Mouse (Mus musculus): ENCODE measurements around the gene Snx33. TPM values are rescaled to one million over a fixed set of nuclear protein-coding genes. Genes with fewer than 3 reads are reported as not detected.

The Snx33 gene
- total and polyA plus RNA-seq, 3 experiments: 2.2 to 3.5 TPM; not detected in 1

- no peak for DNase-seq (ENCODE audit: low read depth, low spot score)
- TF ChIP-seq BHLHE40 (IDR thresholded peaks at IDR 0.05; ENCODE audit: borderline replicate concordance, low read depth, low read length) (no peak), TCF12 (IDR thresholded peaks at IDR 0.05; ENCODE audit: low read depth, low read length) (no peak), TBP (IDR thresholded peaks at IDR 0.05; ENCODE audit: low read depth, low read length) (peak; percentile 97)
- Histone ChIP-seq H3K4me3 (ENCODE audit: control insufficient read depth in 1 of 2, insufficient read depth in 1 of 2, low read depth in 2 of 2, low read length in 2 of 2) (peak overlapping the region; percentile 34 to 59), H3K4me1 (ENCODE audit: control insufficient read depth in 1 of 2, insufficient read depth in 2 of 2, low read length in 2 of 2) (peaks cover 0 to 4% of the 10 kb centered on the region in 2 experiments), H3K36me3 (ENCODE audit: control insufficient read depth in 1 of 2, insufficient read depth in 2 of 2, low read length in 2 of 2) (peaks cover 0 to 20% of the 10 kb centered on the region in 2 experiments; a peak in 2 of 4 replicates), H3K9ac (ENCODE audit: control insufficient read depth, low read depth, low read length, poor library complexity, severe bottlenecking) (peak overlapping the region; percentile 66), H3K27me3 (ENCODE audit: control insufficient read depth in 1 of 2, insufficient read depth in 2 of 2, low read length in 2 of 2) (no peaks in the 10 kb centered on the region), H3K9me3 (replicated peaks; ENCODE audit: insufficient read depth, low read length) (no peaks in the 10 kb centered on the region), H3K79me2 (ENCODE audit: control insufficient read depth, insufficient read depth, low read length, poor library complexity) (peaks cover 23% of the 10 kb centered on the region), H3K27ac (ENCODE audit: control insufficient read depth, low read depth, low read length) (peak overlapping the region; percentile 80)
These were observed 8.7 kb upstream of the Snx33 start for GRCm38 (mm10) chr9:56936861-56937222.

GRCm38 (mm10) chr9:56930556-56930955 is 2.4 kb upstream of the Snx33 start:
- Histone ChIP-seq H3K27ac (ENCODE audit: control insufficient read depth, low read depth, low read length) (no peak overlapping the region), H3K4me3 (ENCODE audit: control insufficient read depth in 1 of 2, insufficient read depth in 1 of 2, low read depth in 2 of 2, low read length in 2 of 2) (no peak overlapping the region), H3K36me3 (ENCODE audit: control insufficient read depth in 1 of 2, insufficient read depth in 2 of 2, low read length in 2 of 2) (peaks cover 0 to 4% of the 10 kb centered on the region in 2 experiments; a peak in 2 of 4 replicates), H3K4me1 (ENCODE audit: control insufficient read depth in 1 of 2, insufficient read depth in 2 of 2, low read length in 2 of 2) (peaks cover 0 to 9% of the 10 kb centered on the region in 2 experiments; a peak in 3 of 4 replicates), H3K27me3 (ENCODE audit: control insufficient read depth in 1 of 2, insufficient read depth in 2 of 2, low read length in 2 of 2) (no peaks in the 10 kb centered on the region), H3K79me2 (ENCODE audit: control insufficient read depth, insufficient read depth, low read length, poor library complexity) (no peaks in the 10 kb centered on the region; the same call in 1 of the 2 replicates), H3K9ac (ENCODE audit: control insufficient read depth, low read depth, low read length, poor library complexity, severe bottlenecking) (no peak overlapping the region), H3K9me3 (replicated peaks; ENCODE audit: insufficient read depth, low read length) (no peaks in the 10 kb centered on the region)
- TF ChIP-seq NELFE (IDR thresholded peaks at IDR 0.05; ENCODE audit: low read depth, low read length): no peak
- peak; percentile 87 for TF ChIP-seq MAFK (IDR thresholded peaks at IDR 0.05; ENCODE audit: borderline replicate concordance, low read depth, low read length)
- DNase-seq (ENCODE audit: low read depth, low spot score): no peak

GRCm38 (mm10) chr9:56929496-56929895 is 1.3 kb upstream of the Snx33 start:
- TF ChIP-seq EP300 (IDR thresholded peaks at IDR 0.05; ENCODE audit: low read depth in 1 of 2, low read length in 2 of 2) (no peak), UBTF (IDR thresholded peaks at IDR 0.05; ENCODE audit: borderline replicate concordance, insufficient read depth, low read depth, low read length) (no peak), E2F4 (IDR thresholded peaks at IDR 0.05; ENCODE audit: borderline replicate concordance, low read depth, low read length) (no peak), CTCF (IDR thresholded peaks at IDR 0.05 in 2 of 3, conservative IDR thresholded peaks at IDR 0.05 in 1 of 3; ENCODE audit: control insufficient read depth in 1 of 3, insufficient read depth in 1 of 3, low read depth in 2 of 3, low read length in 3 of 3, poor library complexity in 1 of 3, severe bottlenecking in 1 of 3) (no peak), TAL1 (IDR thresholded peaks at IDR 0.05; ENCODE audit: low read length) (no peak), ZC3H11A (IDR thresholded peaks at IDR 0.05; ENCODE audit: low read depth, low read length) (no peak), TBP (IDR thresholded peaks at IDR 0.05; ENCODE audit: low read depth, low read length) (no peak), ETS1 (IDR thresholded peaks at IDR 0.05; ENCODE audit: low read depth, low read length) (no peak), MYB (IDR thresholded peaks at IDR 0.05; ENCODE audit: low read depth, low read length) (no peak), NRF1 (IDR thresholded peaks at IDR 0.05; ENCODE audit: insufficient read depth, low read depth, low read length, poor library complexity, severe bottlenecking) (no peak), MAX (IDR thresholded peaks at IDR 0.05; ENCODE audit: low read length) (no peak), MEF2A (IDR thresholded peaks at IDR 0.05; ENCODE audit: extremely low read depth, insufficient replicate concordance, low read depth, low read length, poor library complexity, severe bottlenecking) (no peak), POLR2AphosphoS2 (IDR thresholded peaks at IDR 0.05; ENCODE audit: low read length) (no peak)
- Histone ChIP-seq H3K4me3 (ENCODE audit: control insufficient read depth in 1 of 2, insufficient read depth in 1 of 2, low read depth in 2 of 2, low read length in 2 of 2) (no peak overlapping the region), H3K4me1 (ENCODE audit: control insufficient read depth in 1 of 2, insufficient read depth in 2 of 2, low read length in 2 of 2) (peaks cover 0 to 19% of the 10 kb centered on the region in 2 experiments; a peak in 3 of 4 replicates)

More at GRCm38 (mm10) chr9:56929496-56929895, 1.3 kb upstream of the Snx33 start:
- Histone ChIP-seq H3K9me3 (replicated peaks; ENCODE audit: insufficient read depth, low read length) (no peaks in the 10 kb centered on the region), H3K27ac (ENCODE audit: control insufficient read depth, low read depth, low read length) (no peak overlapping the region), H3K27me3 (ENCODE audit: control insufficient read depth in 1 of 2, insufficient read depth in 2 of 2, low read length in 2 of 2) (no peaks in the 10 kb centered on the region), H3K79me2 (ENCODE audit: control insufficient read depth, insufficient read depth, low read length, poor library complexity) (no peaks in the 10 kb centered on the region; the same call in 1 of the 2 replicates), H3K36me3 (ENCODE audit: control insufficient read depth in 1 of 2, insufficient read depth in 2 of 2, low read length in 2 of 2) (peaks cover 0 to 4% of the 10 kb centered on the region in 2 experiments; a peak in 2 of 4 replicates), H3K9ac (ENCODE audit: control insufficient read depth, low read depth, low read length, poor library complexity, severe bottlenecking) (no peak overlapping the region)
- DNase-seq (ENCODE audit: low read depth, low spot score): peak; percentile 22
